Mouse (Mus musculus) left cerebral cortex, adult 18-20 months (tissue): Measurements from ENCODE around the gene Lrrc8b. TPM values are rescaled to one million over a fixed set of nuclear protein-coding genes. Genes with fewer than 3 reads are reported as not detected.

Experiments
- DNase-seq, 2 experiments: peaks; one replicate each; pipeline ENCODE4 v3.0.0; 2021 to 2022; ENCODE audit warnings: low spot score in 2 of 2, mixed read lengths in 1 of 2
- total RNA-seq, 2 experiments: library from RNA; stranded (reverse); gene quantifications; 2 replicates each; pipeline ENCODE4 v1.2.3; 2021

The Lrrc8b gene
- total RNA-seq, 2 experiments from 2014 or later: 81.7 to 86.0 TPM

DNA sequence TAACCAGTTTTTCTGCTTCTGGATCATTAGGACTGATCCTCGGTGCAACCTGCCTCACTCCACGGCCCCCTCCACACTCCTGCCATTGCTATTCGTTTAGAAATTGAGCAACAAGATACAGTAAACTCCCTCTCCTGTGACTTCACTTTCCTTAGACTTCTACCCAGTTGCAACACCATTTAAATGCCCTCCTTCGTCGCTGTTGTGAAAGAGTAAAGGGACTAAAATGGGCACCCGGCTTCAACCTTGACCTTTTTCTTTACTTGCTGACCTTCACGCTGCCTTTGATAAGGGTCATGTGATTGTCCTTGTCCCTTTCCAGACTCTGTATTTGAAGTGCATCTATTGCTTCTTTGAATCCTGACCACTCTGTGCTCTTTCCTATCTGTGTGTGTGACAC, 2.8 kb downstream of the Lrrc8b start:
- no peak for DNase-seq

DNA sequence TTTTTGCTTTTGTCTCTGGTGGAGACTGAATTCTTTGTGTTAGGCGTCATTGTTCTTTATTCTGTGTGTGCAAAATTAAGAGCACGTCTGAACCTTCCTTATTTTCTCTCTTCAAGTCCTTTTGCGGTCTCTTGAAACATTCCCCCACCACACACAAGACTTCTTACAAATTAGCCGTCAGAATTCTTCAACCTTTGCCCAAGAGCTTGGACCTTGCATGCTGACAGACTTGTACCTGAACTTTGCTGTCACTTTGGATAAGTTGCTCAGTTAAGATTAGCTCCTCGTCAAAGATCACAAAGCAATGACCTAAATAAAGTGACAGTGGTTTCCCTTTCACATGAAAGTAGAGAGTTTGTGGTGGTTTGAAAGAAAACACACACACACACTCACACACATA, 3.3 kb downstream of the Lrrc8b start:
- DNase-seq: no peak

DNA sequence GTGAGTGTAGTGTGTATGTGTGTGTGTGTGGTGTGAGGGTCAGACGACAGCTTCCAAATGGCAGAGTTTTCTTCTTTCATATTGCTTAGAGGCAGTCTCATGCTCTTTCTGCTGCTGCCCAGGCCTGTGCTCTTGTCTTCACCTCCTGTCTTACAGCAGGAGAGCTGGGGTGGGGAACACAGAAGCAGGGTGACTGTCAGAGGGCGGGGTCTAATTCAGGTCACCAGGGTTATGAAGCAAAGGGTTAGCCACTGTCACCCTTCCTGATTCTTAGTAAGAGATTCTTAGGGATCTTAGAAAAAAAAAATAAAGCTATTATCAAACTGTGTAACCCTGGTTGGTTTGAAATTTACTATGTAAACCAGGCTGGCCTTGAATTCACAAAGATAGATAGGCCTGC, 10.0 kb downstream of the Lrrc8b start:
- no peak for DNase-seq

- no peak for DNase-seq
Measured at GRCm38 (mm10) chr5:105427326-105427725, 11.8 kb downstream of the Lrrc8b start.

GRCm38 (mm10) chr5:105428265-105428974, 12.8 kb downstream of the Lrrc8b start:
- DNase-seq: no peak

DNA sequence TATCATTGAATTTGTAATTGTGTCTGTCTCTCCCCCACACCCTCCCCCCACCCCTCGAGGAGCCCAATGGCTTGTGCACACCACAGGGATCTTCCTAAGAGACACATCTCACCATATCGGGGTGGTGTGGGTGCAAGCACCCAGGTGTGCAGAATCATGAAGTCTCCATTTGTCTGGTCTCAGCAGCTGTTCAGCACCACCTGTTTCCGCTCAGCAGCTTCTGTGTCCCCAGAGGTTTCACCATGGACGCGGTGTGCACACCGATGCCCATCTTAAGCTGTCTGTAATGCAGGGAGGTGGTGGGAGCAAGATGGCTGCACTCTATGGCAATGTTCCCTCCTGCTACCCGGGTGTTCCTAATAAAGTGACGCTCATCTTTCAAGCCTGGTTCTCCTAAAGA, 14.6 kb downstream of the Lrrc8b start:
- DNase-seq: no peak

DNA sequence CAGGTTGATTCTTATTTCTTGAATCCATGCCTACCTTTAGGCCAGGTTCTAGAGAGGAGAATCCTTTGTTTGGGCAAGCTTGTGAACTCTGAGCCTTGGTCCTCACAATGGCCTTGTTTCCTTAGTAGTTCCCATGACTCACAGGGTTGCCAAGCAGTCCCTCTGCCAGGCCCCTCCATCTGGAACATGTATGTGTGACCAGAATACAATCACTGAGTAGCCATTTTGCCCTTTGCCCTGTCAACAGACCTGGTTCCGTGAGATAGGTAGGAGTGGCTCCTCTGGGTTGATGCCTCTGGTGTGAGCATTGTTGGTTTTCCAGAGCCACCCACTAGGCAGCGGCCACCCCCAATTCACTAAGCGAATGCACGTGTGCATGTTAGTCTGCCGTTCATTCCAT, 24.0 kb downstream of the Lrrc8b start:
- no peak for DNase-seq

DNA sequence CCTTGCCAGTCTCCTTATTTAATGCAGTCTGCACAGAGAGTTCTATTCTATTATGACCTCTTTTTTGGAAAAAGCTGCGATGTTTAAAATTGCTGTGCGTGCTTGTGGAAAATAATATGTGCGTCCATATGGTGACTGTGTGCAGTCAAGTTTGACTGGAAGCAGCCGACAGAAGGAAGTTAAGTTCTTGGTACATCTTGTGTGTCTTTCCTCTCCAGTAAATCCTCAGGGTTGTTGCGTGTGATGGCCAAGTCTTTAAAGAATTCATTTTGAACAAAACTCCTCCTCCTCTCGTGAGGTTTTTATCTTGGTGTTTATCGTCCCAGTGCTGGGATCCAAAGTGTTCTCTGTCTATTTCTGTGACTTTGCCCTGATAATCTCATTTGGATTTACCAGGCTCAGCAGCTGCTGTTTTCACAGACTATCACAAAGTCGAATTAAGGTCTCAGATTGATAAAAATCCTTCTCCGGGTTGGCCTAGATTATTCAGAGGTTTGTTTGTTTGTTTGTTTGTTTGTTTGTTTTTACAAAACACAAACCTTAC, 25.5 kb downstream of the Lrrc8b start:
- DNase-seq: no peak

DNA sequence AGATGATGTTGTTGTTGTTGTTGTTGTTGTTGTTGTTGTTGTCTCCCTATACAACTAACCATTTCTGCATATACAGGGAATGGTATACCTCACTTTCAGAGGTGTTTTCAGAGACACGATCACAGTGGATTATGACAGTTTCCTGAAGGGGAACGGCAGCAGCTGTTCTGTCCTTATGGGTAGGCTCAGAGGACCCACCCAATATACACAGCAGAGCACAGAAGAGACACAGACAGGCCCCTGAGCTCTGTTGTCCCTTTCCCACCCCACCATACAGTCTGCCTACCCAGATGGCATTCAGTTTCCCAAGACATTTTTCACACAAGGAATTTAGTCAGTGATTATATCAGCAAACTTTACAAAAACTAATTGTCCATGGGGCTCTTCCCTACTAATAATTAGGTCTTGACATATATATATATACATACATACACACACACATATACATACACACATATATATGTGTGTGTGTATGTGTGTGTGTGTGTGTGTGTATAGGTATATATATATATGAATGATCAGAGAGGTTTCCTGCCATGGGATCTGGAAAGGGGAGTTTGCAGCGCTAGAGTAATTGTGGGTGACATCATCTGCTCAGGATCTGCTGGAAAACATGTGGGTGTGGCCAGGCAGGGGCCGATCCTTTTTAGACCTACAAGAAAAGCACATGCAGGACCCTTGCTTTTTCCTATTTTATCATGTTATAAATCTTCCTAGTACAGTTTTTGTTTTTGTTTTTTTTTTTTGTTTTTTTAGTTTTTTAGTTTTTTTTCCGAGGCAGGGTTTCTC, 26.8 kb downstream of the Lrrc8b start:
- DNase-seq: no peak

DNA sequence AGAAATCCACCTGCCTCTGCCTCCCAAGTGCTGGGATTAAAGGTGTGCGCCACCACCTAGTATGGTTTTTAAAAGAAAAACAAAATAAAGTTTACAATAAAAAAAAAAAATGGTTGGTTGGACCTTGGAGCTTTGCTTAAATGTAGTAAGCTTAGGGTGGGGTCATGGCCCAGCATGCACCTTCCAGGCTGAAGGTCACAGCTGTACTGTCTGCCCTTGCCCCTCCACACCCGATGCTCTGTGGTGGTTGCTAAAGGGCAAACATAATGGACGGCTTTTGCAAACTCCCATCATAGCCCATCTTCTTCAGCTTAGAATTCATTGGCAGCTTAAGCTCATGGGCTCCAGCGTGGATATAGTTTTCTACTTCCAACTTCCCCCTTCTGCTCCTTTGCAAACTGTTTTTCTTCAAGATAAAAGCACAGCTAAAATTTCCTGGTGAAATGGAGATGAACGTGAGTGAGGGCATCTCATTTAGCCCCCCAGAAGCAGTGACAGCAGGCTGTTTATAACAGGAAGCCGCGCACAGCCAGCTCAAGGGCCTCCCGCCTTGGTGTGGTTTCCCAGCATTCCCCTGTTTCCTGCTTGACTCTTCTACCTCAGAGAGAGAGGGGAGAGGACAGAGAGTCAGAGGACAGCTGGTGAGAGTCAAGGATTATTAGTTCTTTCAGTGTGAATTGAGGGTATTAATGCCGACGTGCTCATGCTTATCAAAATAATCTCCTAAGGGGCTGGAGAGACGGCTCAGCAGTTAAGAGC, 27.7 kb downstream of the Lrrc8b start:
- DNase-seq: no peak

DNA sequence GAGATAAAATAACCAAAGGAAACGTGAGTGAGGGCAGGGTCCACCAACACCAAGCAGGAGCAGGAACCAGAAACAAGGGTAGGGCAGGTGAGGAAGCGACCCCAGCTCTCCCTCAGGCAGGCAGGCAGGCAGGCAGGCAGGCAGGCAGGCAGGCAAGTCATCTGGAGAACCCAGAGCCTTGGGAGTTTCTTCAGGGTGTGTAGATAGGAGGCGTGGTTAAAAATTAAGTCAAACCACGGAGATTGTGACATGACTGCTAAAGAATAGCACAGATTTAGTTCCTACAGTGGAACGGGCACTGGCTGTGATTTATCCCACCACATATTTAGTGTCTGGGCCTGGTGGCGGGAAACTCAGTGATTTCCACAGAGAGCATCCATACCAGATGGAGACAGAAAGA, 30.1 kb downstream of the Lrrc8b start:
- DNase-seq: no peak

DNA sequence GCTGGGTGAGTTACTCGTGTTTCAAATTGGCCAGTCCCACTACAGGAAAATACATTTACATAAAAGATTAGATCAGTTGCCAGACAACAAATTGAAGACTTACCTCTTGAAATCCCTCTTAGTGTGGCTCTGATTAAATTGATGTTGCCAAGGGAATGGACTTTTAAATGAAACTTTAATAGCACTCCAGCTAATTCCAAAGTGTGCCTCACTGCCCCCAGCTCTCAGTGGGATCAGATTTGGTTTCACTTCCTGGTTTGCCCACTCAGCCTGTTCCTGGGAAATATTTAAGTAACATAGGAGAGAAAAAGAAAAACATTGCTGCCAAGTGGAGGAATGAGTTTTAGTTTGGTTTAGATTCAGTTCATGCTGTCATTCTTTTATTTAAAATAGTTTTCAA, 38.5 kb downstream of the Lrrc8b start:
- DNase-seq: no peak

DNA sequence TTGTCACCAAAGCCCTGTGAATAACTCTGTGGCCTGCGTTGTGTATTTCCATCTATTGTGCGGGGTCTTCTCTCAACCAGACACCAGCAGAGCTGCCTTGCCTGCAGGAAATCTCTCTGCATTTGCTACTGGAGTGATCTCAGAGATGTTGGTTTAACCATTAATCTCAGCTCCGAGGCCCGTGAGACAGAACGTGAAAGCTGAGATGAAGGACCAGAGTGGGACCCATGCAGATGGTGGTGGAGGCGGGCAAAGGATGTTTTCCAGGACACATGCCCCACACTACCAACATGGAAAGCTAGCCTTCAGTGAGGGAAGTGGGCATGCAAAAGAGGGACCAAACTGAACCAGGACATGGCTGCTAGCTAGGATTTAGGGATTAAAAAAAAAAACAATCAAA, 43.5 kb downstream of the Lrrc8b start:
- peak; percentile 49 to 60 for DNase-seq

DNA sequence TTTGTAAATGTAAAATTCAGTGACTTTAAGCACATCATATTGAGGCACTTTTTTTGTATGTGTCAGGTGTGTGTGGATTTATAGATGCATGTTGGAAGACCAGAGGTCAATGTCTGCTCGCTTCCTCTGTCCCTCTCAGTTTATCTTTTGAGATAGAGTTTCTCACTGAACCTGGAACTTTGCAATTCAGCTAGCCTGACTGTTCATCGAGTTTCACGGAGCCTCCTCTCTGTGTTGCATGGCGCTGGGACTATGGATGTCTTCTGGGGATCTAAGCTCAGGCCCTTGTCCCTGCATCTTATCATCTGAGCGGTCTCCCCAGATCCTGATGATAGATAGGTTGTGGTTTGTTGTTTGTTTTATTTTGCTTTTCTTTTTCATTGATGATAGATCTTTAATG, 45.0 kb downstream of the Lrrc8b start:
- DNase-seq: no peak

DNA sequence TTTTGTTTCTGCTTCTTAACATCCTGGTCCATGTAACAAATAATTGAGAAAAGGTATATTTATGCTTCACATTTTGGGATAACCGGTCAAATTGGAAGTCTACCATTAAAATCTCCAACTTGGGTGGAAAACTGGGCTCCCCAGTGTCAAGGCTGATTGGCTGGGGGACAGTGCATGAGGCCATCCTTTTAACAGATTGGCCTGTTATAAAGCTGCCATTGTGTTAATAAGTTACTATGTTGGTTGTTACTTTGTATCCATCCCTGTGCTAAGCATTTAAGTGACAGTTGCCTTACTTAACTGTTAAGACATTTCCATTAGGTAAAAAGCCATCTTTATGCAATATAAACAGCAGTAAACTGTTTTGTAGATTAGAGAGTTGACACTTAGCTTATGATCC, 45.5 kb downstream of the Lrrc8b start:
- no peak for DNase-seq

DNA sequence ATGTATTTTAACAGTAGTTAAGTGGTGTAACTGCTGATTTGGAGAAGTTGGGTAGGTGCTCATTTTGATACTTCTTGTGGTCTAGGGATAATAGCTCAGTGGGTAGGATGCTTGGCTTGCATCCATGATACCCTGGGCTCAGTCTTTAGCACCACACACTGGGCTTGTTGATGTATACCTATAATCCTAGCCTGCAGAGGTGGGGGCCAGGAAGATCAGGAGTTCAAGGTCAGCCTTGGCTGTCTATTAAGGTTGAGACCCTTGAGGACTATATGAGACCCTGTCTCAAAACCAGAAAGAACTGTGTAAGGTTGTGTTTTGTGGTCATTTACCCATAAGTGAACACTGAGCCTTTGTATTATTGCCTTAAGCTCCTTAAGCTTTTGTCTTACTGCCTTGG, 49.1 kb downstream of the Lrrc8b start:
- DNase-seq: no peak

DNA sequence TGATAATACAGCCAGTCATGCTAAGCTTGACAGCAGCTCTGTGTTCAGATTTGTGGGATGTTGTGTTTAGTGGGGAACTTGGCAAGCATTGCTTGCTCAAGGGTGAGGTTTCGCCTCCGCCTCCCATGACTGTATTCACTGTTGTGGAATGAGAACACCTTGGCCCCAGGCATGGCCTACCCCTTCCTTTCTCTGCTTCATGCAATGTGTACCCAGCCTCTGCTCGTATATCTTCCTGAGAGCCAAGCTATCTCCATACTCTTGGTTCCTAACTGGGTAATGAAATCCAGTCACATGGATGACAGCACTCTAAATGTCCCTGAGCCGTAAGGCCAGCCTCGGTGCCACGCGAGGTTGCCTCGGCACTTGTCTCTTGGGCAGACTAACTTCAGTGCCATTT, 50.0 kb downstream of the Lrrc8b start:
- no peak for DNase-seq

DNA sequence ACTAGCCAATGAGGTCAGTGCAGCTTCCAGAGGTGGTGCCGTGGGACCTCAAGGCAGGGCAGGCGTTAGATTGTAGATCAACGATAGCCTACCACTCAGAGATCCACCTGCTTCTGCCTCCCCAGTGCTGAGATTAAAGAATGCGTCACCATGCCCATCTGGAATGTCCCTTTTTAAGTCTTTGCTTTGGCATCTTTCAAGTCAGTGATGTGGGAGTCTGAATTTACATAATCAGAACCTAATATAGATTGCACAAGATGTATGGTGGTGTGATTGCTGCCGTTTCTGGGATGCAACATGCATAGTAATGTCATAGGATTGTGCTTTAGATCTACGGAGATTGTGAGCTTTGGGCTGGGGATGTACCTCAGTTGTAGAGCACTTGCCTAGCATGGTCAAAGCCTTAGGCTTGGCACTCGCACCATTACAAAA, 50.9 kb downstream of the Lrrc8b start:
- peak; percentile 60 to 67 for DNase-seq

DNA sequence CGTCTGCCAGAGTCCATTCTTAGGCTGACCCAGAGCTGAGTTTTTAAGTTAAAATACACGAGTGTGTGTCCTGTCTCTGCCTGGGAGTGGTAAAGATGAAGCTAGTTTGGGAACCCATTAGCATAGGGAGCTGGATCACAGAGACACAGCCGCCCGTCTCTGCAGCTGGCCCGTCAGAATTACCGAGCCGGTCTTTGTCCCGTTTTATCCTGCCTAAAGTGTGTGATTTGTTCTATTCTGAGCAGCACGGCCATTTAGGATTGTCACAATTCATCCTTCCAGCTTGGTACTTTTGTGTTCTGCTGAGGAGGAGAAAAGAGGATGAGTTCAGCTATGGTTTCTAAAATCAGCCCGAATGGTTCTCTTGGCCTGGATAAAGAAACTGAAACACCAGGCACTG, 51.7 kb downstream of the Lrrc8b start:
- DNase-seq: peak; percentile 54 to 73

DNA sequence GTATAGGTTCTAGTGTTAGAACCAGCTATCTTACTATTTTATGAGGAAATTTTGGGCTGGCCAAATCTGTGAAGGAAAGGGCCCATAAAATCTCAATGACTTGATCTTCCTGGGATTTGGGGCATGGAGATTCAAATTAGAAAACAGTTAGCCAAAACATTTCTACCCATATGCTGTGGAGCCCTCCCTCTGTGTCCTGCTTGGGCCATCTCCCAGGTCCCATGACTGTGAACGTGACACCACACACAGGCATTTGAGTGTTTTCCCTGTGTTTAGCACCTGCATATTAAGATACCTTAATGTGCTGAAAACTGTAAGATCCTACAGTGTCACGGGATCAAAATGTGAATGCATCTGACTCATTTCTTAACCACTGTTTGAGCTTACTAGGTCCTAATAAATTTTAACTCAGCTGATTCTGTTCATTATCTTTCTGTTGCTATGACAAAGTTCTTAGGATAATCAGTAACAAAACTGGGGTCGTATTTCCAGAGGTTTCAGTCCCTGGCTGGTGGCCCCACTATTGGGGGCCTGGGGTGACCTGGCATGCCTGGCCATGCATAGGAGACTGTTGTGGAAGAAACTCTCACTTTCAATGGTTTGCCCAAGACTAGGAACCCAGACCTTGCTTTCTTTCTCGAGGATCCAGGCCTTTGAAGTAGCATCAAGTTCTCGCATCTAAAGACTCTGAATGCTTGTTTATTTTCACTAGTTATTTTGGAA, 57.6 kb downstream of the Lrrc8b start:
- DNase-seq: no peak

DNA sequence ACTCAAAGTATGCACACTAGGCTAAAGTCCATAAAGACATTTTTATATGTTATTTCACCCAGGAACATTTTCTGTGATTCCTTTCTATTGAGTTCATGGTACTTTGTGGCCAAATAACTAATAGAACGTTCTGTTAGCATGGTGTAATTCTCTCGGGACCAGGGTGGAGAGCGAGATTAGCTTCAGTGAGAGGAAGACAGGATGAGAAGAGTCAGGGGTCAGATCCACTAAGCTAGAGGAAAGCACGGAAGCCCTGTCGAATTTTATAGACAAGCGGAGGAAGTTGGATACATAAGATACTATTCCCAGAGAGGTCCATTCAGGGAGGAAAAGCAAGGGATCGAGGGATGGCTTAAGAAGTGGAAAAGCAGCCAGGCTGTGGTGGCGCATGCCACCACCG, 62.0 kb downstream of the Lrrc8b start:
- DNase-seq: no peak
